Mouse (Mus musculus): ENCODE results near the gene Gm49358.

GRCm38 (mm10) chr10:86796073-86796741, 32.4 kb downstream of the Gm49358 start:
- no peak for TF ChIP-seq GATA1 (IDR thresholded peaks at IDR 0.05; ENCODE audit: borderline replicate concordance, low read length)
- TF ChIP-seq FLI1 (IDR thresholded peaks at IDR 0.05; ENCODE audit: low read length), result no peak

All from megakaryocyte, embryonic 14.5 days (primary cell).